Mouse (Mus musculus) small intestine, adult 2 months (tissue): ENCODE results near the gene Smc1a. TPM values are rescaled to one million over a fixed set of nuclear protein-coding genes. Genes with fewer than 3 reads are reported as not detected.

Experiments
- H3K27ac ChIP-seq: fragments of 200-500 bp; 2 replicates; pipeline ENCODE4 v1.5.1; 2012; ENCODE audit warnings: low read depth, low read length, control low read depth, inconsistent platforms; ENCODE audit not compliant: insufficient read depth
- H3K27me3 ChIP-seq: fragments of 200-500 bp; 2 replicates; pipeline ENCODE4 v1.6.1; 2012; ENCODE audit warnings: mild to moderate bottlenecking, moderate library complexity, low read length, inconsistent platforms; ENCODE audit not compliant: control insufficient read depth, insufficient read depth
- H3K36me3 ChIP-seq: fragments of 200-500 bp; 2 replicates; pipeline ENCODE4 v1.6.1; 2012; ENCODE audit warnings: mild to moderate bottlenecking, low read length, control low read depth, inconsistent platforms; ENCODE audit not compliant: control insufficient read depth, insufficient read depth
- H3K4me1 ChIP-seq: fragments of 200-500 bp; 2 replicates; pipeline ENCODE4 v1.6.1; 2012; ENCODE audit warnings: low read length, inconsistent platforms, mixed read lengths; ENCODE audit not compliant: control insufficient read depth, insufficient read depth, insufficient read length
- H3K4me3 ChIP-seq: fragments of 200-500 bp; 2 replicates; pipeline ENCODE4 v1.5.1; 2012; ENCODE audit warnings: low read depth, mild to moderate bottlenecking, control low read depth, inconsistent platforms, low read length, moderate library complexity
- CTCF ChIP-seq: fragments of 200-500 bp; IDR thresholded peaks from 2 replicates; pipeline ENCODE4 v1.5.1; 2012; ENCODE audit warnings: low read depth, mild to moderate bottlenecking, control low read depth, inconsistent platforms, low read length, moderate library complexity, mixed read lengths; ENCODE audit not compliant: insufficient replicate concordance, insufficient read length; ENCODE audit errors: extremely low read depth
- POLR2A ChIP-seq: fragments of 200-500 bp; IDR thresholded peaks from 2 replicates; pipeline ENCODE4 v1.6.1; 2012; ENCODE audit warnings: low read depth, mild to moderate bottlenecking, control low read depth, inconsistent platforms, low read length, moderate library complexity
- WGBS: fragments of 180-500 bp; shearing (Covaris S2); methylation state at CpG from one replicate; pipeline ENCODE4 v1.1.7; 2018; 5-methylcytosine and 5-hydroxymethylcytosine counted together
- polyA plus RNA-seq: library from polyadenylated mRNA; depleted of rRNA; stranded (reverse); fragments of >200 nt; gene quantifications from 2 replicates; pipeline ENCODE4 v1.2.3, GENCODE M21; 2012; rRNA removed

Gene Smc1a
- 4.5 and 10.4 TPM in 2 replicates for polyA plus RNA-seq

DNA sequence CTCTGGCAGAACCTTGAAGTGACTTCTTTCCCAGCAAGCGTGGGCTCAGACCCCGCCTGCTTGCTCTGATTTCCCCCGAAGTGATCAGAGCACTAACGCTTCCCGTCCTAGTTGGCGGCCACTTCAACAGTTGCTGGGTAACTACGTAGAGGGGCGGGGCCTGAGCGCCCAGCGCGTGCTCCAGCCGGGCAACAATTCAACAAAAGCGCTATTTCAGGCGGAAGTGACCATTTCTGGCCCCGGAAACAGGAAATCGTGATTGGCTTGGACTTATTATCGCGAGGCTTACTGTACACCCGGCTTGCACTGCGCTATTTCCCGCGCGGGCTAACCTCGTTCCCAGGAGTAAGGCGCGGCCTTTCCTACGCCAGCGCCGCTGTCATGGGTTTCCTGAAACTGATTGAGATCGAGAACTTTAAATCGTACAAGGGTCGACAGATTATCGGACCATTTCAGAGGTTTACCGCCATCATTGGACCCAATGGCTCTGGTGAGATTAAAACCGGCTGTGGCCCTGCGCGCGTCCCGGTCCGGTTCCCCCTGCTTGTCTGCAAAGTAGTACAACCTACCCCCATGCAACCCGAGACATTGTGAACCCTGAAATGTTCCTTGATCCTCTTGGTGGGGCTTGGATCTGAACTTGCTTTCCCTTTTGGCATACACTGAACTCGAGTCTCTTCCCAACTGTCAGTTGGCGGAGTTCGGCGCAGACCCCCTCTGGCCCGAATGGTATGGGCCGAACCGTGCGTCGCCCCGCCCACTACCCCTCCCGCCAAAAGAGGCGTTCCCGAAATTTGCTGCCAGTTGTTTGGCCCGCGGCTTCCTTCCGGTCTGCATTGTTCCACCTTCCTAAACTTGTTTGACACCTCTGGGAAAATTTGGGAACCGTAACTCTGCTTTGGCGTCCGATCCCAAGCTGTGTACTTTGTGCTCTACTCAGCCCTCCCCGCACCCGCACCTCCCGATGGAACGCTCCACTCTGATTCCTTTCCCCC is at the start of gene Smc1a, which contains the start of gene Ribc1:
Gene Smc1a, plus strand, starts transcription at position 278 of the 995 bp plus-strand sequence.
Gene Ribc1, minus strand, starts transcription at position 145 of the 995 bp plus-strand sequence.
- Histone ChIP-seq H3K27ac (peak within 1 kb of the TSS; percentile 90), H3K4me3 (peak within 1 kb of the TSS; percentile 95), H3K4me1 (peaks cover 3% of the 10 kb centered on the region; the same call in 1 of the 2 replicates), H3K36me3 (no peaks in the 10 kb centered on the region), H3K27me3 (no peaks in the 10 kb centered on the region)
- 15% methylated on average over 62 of the region's 64 CpGs for WGBS
- TF ChIP-seq CTCF (no peak), POLR2A (peak; percentile 19; the same call in 1 of the 2 replicates)

DNA sequence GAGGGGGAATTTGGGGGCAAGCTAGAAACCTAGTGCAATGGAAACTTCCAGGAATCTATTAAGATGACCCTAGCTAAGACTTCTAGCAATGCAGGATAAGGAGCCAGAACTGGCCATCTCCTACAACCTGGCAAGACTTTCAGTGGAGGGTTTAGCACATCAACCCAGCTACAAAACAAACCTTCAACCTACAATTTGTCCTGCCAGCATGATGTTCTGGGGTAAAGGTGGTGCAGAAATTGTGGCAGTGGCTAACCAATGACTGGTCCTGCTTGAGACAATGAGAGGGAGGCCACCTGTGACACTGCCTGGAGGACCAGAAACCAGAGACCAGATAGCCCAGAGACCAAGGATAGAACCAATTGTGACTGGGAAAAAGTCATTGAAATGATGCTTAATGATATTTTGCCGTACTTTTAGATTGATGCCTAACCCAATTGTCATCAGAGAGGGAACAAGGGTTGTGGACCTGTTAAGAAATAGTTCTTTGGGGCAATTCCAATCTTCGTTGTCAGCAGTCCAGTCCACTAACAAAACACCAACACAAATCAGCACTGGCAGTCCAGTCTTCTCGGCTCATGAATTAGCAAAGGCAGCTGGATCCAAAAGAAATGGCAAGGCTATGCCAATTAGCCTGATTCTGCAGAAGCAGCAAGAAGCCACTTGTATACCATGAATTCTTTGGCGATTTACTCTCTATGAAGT is 17.1 kb upstream of the Smc1a start:
- WGBS, result 74% methylated on average over 4 of the region's 4 CpGs
- H3K27ac ChIP-seq, result no peak overlapping the region
- H3K4me1 ChIP-seq, result no peaks in the 10 kb centered on the region
- H3K36me3 ChIP-seq, result no peaks in the 10 kb centered on the region; the same call in 1 of the 2 replicates
- TF ChIP-seq CTCF, result no peak
- no peak for TF ChIP-seq POLR2A
- no peak overlapping the region for H3K4me3 ChIP-seq
- H3K27me3 ChIP-seq, result no peaks in the 10 kb centered on the region

DNA sequence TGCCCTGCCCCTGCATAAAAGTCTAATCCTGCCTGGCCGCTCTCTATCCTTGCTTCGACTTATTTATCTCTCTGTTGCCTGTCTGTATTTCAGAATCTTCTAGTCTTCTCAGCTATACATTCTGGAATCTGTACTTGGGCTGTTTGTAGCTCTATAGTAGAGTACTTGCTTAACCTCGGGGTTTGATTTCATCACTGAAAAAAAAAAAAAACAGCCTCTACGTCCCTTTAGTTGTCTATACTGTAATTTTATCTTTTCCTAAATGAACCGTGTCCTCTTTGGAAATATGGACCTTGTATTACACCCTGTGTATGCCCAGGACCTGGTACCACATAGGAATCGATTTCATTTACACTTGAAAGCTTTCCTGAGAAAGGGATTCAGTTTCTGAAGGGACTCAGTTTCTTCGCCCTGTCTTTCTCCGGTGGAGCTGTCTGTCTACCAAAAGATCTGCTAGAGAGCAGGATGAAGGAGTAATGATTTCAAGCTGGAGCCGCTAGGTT is 15.0 kb upstream of the Smc1a start:
- no peak overlapping the region for H3K27ac ChIP-seq
- no peaks in the 10 kb centered on the region for H3K27me3 ChIP-seq
- H3K36me3 ChIP-seq, result peaks cover 2% of the 10 kb centered on the region; the same call in 1 of the 2 replicates
- H3K4me1 ChIP-seq, result no peaks in the 10 kb centered on the region
- TF ChIP-seq CTCF (no peak), POLR2A (no peak)
- H3K4me3 ChIP-seq, result peak overlapping the region; percentile 83; the same call in 1 of the 2 replicates
- WGBS, result 16% methylated on average over 9 of the region's 9 CpGs

DNA sequence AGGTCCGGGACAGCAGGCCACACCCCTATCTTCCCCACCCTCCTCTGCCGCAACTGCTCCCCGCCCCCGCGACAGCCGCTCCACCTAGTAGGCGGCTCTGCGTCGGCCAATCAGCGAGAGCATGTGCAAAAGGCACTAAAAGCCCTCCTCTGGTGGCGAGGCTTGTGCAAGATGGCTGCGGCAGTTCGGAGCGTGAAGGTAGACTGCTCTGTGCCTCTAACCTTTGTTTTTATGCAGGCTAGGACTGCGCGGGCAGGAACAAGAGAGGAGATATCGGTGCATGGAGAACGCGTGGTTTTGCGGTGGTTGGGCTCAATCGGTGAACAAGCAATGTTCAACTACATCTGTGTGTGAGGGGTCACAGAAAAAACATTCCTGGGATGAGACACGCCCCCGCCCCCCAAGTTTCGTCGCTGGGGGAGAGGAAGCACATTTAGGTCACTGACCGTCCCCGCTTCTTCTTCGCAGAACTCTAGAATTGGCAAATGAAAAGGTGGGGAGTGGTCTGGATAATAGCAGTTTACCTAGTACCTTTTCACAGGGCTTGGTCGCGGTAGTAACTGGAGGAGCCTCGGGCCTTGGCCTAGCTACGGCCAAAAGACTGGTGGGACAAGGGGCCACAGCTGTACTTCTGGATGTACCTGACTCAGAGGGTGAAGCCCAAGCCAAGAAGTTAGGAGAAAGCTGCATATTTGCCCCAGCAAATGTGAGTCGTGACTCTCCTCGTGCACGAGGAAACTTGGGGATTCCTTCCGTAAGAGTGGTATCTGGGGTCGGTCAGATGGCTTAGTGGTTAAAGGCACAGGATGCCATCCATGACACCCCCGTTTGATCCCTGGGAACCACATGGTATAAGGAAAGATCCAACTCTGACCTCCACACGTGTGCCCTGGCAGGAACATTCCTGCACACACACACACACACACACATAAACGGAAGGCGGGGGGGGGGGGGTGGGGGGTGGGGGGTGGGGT is 14.2 kb upstream of the Smc1a start, which contains the start of gene Hsd17b10:
Gene Hsd17b10, plus strand, starts transcription at position 109 of the 974 bp plus-strand sequence.
- TF ChIP-seq POLR2A (peak; percentile 78), CTCF (no peak)
- Histone ChIP-seq H3K36me3 (peaks cover 2% of the 10 kb centered on the region; the same call in 1 of the 2 replicates), H3K4me1 (no peaks in the 10 kb centered on the region; the same call in 1 of the 2 replicates), H3K27ac (peak within 1 kb of the TSS; percentile 16; the same call in 1 of the 2 replicates), H3K27me3 (no peaks in the 10 kb centered on the region), H3K4me3 (peak within 1 kb of the TSS; percentile 83)
- WGBS, result 18% methylated on average over 39 of the region's 41 CpGs

DNA sequence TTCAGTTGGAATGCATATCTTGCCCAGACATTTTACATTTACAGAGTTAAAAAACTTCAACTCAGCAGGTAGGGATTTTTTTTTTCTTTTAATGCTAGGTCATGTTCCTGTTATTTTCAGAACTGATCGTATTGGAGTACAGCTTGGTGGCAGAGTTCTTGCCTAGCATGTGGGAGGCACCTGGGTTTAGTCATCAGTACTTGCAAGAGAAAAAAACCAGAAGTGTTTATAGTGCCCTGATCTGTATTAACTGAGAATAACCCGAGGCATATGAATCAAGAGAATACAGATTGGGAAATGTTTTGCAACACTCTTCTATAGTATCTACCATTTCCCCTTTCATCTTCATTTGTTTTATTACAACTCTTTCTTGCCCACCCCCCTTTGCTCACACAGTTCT is 13.4 kb upstream of the Smc1a start:
- Histone ChIP-seq H3K4me1 (no peaks in the 10 kb centered on the region; the same call in 1 of the 2 replicates), H3K36me3 (peaks cover 2% of the 10 kb centered on the region; the same call in 1 of the 2 replicates), H3K27ac (no peak overlapping the region), H3K27me3 (no peaks in the 10 kb centered on the region), H3K4me3 (no peak overlapping the region)
- WGBS, result 31% methylated on average over 2 of the region's 2 CpGs
- TF ChIP-seq POLR2A (no peak), CTCF (no peak)

DNA sequence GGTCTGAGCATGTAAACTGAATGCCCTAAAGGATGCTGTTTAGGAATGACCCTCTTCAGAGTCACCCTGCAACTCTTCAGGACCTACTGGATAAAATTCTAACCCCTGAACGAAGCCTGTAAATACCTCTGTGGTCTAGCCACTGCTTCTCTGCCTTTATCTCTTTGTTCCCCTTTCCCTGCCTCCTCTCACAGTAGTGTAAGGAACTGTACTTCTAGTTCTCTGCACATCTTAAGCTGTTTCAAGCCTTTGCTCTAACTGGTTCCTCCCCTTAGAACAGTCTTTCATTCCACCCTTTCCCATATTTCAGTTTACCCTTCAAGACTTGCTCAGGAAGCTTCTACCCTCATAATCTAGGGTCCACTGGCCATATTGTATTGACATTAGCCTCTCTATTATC is 8.4 kb upstream of the Smc1a start:
- H3K27me3 ChIP-seq, result no peaks in the 10 kb centered on the region
- H3K36me3 ChIP-seq, result peaks cover 2% of the 10 kb centered on the region; the same call in 1 of the 2 replicates
- TF ChIP-seq CTCF, result no peak
- no peak for TF ChIP-seq POLR2A
- 70% methylated on average over 1 of the region's 1 CpGs for WGBS
- no peak overlapping the region for H3K4me3 ChIP-seq
- H3K4me1 ChIP-seq, result no peaks in the 10 kb centered on the region; the same call in 1 of the 2 replicates
- no peak overlapping the region for H3K27ac ChIP-seq
